Comparison of ENCODE assay signal across 19 mouse cellular contexts in the genomic region with DNA sequence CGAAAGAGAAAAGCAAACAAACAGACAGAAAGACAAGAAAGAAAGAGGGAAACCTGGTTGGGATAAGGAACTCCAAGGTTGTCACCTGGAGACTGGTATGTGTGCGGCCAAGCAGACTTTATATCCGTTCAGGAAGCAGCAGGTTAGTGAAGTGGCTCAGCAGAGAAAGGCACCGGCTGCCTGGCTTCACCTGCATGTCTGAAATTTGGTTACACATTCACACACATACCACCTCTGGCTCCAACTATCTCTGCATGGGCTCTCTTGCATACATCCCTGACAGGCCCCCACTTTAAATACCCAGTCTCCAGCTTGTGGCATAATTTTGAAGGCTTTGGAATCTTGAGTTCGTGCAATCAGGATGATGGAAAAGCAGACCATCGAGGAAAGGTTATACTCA. TPM values are rescaled to one million over a fixed set of nuclear protein-coding genes. Genes with fewer than 3 reads are reported as not detected.
"Had no signal": no experiment of that assay in that cellular context is flagged by ENCODE, and none has a peak within 500 bp of the region (broad histone marks: within the 10 kb centered on the region; RNA-seq: fewer than 3 reads in every experiment).

No protein-coding gene starts in this region.

- H3K9ac ChIP-seq: liver, postnatal 0 days; lung, embryonic 15.5 days; midbrain, embryonic 13.5 days; midbrain, embryonic 15.5 days; neural tube, embryonic 12.5 days had no signal

- H3K27ac ChIP-seq: lung, embryonic 15.5 days; macrophage; midbrain, embryonic 13.5 days; midbrain, embryonic 15.5 days; neural tube, embryonic 12.5 days had no signal

- H3K27me3 ChIP-seq: lung, embryonic 15.5 days; megakaryocyte, embryonic 14.5 days; midbrain, embryonic 13.5 days; midbrain, embryonic 15.5 days; neural tube, embryonic 12.5 days had no signal

- DNase-seq: liver, postnatal 0 days; lung, adult 2 months; lung, postnatal 14 days; lung, postnatal 36 days; right cerebral cortex, postnatal 14 days; thymus, adult 18-20 months; thymus, postnatal 14 days; thymus, postnatal 36 days had no signal

- H3K4me3 ChIP-seq: lung, embryonic 15.5 days; megakaryocyte, embryonic 14.5 days; midbrain, embryonic 13.5 days; midbrain, embryonic 15.5 days; neural tube, embryonic 12.5 days had no signal

- H3K4me2 ChIP-seq: lung, embryonic 15.5 days; midbrain, embryonic 13.5 days; midbrain, embryonic 15.5 days; neural tube, embryonic 12.5 days had no signal

- H3K36me3 ChIP-seq: lung, embryonic 15.5 days; midbrain, embryonic 13.5 days; midbrain, embryonic 15.5 days; neural tube, embryonic 12.5 days had no signal

- H3K4me1 ChIP-seq: midbrain, embryonic 15.5 days; neural tube, embryonic 12.5 days had no signal

- ATAC-seq: liver, postnatal 0 days; lung, postnatal 0 days; midbrain, embryonic 13.5 days; midbrain, embryonic 15.5 days had no signal

- H3K9me3 ChIP-seq: lung, embryonic 15.5 days; megakaryocyte, embryonic 14.5 days; midbrain, embryonic 13.5 days; midbrain, embryonic 15.5 days; neural tube, embryonic 12.5 days had no signal

RNA-seq across cellular contexts. Expression of a gene that starts 4.5 kb away (rescaled TPM):
- polyA plus RNA-seq: liver, postnatal 0 days; lung, embryonic 15.5 days; macrophage; midbrain, embryonic 13.5 days; midbrain, embryonic 15.5 days; midbrain, postnatal 0 days; neural tube, embryonic 12.5 days; neural tube, embryonic 14.5 days; spleen, adult 2 months; stomach, embryonic 14.5 days had no signal

RNA-seq across cellular contexts. Expression of a gene that starts 19.0 kb away (rescaled TPM):
- polyA plus RNA-seq: macrophage had no signal
